In genomic region chr8:84223322-84224029, GRCm38 (mm10) we compare ENCODE assay signal across 1 mouse cellular context.
TF ChIP-seq lines count a peak whose summit lies in the region.

No protein-coding gene starts in this region.

TF ChIP-seq in CH12.LX, 34 proteins besides CTCF, POLR2A, EP300 and RAD21 (continued from another document):
- TF ChIP-seq ZNF384 (IDR thresholded peaks at IDR 0.05; ENCODE audit: low read depth, low read length) (no peak), MYC (IDR thresholded peaks at IDR 0.05; ENCODE audit: low read depth, low read length) (no peak), JUN (IDR thresholded peaks at IDR 0.05; ENCODE audit: insufficient read depth, low read depth, low read length) (no peak), USF1 (IDR thresholded peaks at IDR 0.05; ENCODE audit: low read depth, low read length) (no peak), MAZ (IDR thresholded peaks at IDR 0.05; ENCODE audit: low read depth, low read length) (no peak)
